Mouse (Mus musculus) hindlimb bud, embryonic 11.5 days (tissue): ENCODE measurements at regions not wholly inside any gene's neighbourhood (a gene's known extent, or its start where the extent isn't known, plus 50 kb on each side); places are given as distances from the start of the nearest gene placed in this dataset.
A peak's percentile ranks its signal among the peaks of the same experiment; 100 is the strongest.

Experiments
- DNase-seq: peaks from one replicate; pipeline ENCODE4 v3.0.0-alpha.2; 2012; ENCODE audit warnings: low read depth, low spot score; ENCODE audit errors: extremely low spot score

DNA sequence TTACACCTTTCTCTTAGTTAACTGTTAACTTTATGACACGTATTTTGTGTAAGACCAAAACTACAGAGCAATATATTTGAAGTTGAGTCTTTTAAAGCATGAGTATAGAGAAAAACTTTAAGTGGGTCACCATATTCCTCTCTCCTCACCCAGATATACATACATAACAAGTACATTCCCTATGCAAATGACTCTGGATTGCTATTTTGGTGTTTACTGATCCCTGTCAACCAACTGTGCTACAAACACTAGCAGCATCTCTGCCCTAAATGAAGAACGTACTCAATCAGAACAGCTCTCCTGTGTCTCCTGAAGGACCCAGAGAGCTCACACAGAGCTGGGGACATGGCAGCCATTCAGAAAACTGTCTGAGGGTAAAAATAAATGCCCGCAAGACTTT is 363.4 kb upstream of the Rack1 start:
- DNase-seq = no peak

- DNase-seq = no peak
These were observed 368.8 kb upstream of the Rack1 start for GRCm38 (mm10) chr11:48431316-48431715.

GRCm38 (mm10) chr11:48427423-48427822 is 372.7 kb upstream of the Rack1 start:
- DNase-seq = no peak

DNA sequence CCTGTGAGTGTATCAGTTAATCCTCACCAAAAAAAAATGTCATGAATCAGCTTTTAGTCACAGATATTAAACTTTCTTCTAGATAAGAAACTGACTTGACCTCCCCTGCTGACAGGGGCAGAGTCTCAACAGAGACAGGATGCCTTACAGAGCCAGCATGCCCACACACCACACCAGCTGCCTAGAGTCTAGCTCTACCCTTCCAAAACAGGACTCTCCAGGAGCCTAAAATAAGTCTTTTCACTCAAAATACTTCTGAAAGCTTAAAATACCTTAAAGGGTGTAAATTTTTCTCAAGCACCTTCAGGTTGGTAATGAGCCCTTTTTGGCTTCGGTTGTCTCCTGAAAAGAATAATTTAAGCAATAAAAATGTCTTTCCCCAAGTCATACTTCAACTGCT is 373.7 kb upstream of the Rack1 start:
- no peak for DNase-seq

GRCm38 (mm10) chr11:48418066-48418756 is 381.9 kb upstream of the Rack1 start:
- no peak for DNase-seq

DNA sequence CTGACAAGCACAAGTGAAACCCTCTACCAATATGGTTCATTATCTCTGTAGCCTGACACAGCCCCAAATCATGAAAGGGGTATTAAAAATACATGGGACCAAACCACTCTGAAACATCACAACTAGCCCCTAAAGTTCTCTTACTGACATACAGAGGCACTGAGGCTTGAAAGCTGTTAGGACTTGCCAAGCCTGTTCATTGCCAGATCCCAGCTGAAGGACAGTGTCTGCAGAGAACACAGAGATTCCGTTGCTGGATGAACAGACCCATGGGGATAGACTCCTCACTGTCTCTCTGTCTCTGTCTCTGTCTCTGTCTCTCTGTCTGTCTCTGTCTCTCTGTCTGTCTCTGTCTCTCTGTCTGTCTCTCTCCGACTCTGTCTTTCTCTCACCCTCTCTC is 382.5 kb upstream of the Rack1 start:
- DNase-seq = no peak

DNA sequence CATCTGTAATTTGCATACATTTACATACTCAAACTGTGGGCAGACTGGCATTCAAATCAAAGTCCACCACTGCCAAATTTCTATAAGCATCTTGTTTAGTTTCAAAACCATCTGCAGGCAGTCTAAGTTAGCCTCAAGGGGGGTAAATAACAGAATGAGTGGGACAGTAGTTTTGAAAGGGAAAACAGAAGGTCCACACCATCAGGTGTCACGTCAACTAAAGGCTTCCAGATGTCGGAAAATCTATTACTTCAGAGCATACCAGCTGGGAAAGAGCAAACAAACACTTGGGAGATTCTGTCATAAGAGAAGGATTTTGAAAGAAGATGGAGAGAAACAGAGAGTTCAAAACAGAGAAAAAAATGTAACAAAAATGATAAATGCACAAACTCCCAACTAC is 402.1 kb upstream of the Rack1 start:
- no peak for DNase-seq

- no peak for DNase-seq
These were observed 392.7 kb upstream of the Sgcd start for GRCm38 (mm10) chr11:48381489-48381888.

DNA sequence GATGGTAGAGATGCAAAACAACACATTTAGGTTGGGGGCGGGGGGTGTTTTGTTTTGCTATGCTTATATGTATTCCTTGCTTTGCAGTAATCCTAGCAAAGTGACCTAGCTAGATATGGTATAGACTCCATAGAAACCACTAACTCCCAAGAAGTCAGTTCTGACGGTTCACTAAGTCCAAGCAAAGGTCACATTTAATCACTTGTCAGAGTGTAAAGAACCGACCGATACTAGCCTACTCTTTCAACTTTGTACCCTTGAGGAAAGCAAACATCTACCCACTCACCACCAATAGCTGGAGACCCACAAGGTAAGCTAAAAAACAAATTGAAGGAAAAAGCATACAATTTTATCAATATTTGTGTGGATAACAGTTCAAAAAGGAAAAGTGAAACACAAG is 389.3 kb upstream of the Sgcd start:
- no peak for DNase-seq

GRCm38 (mm10) chr11:48377269-48377668 is 388.5 kb upstream of the Sgcd start:
- no peak for DNase-seq

- DNase-seq = no peak
These were observed 362.7 kb upstream of the Sgcd start for GRCm38 (mm10) chr11:48351349-48352023.

DNA sequence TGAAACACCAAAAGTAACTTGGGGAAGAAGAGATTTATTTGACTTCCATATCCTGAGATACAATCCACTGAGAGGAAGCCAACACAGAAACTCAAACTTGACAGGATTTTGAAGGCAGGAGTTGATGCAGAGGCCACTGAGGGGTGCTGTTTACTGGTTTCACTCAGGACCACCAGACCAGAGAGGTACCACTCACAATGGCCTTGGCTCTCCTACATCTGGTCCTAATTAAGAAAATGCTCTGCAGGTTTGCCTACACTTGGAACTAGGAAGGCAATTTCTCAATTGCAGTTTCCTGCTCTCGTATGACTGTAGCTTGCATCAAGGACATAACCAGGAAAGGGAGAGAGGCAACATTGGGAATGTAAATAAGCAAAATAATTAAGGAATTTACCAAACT is 325.7 kb upstream of the Sgcd start:
- peak; percentile 66 for DNase-seq

DNA sequence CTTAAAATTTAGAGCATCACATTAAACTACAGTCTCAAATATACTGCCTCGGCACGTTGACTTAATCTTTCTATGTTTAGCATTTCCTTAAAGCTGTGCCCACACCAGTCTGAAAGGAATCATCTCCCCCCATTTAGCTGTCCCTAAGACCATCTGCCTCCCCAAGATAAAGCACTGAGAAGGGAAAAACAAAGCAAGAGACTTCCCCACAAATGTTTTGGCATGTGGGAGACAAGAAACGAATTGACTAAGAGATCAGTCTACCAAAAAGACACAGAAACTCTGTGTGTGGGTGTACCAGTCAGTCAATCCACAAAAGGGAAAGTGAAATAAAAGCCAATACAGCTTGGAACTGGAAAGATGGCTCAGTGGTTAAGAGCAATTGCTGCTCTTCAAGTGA is 306.6 kb upstream of the Sgcd start:
- DNase-seq = no peak

- no peak for DNase-seq
These were observed 273.7 kb upstream of the Sgcd start for GRCm38 (mm10) chr11:48262492-48262891.

DNA sequence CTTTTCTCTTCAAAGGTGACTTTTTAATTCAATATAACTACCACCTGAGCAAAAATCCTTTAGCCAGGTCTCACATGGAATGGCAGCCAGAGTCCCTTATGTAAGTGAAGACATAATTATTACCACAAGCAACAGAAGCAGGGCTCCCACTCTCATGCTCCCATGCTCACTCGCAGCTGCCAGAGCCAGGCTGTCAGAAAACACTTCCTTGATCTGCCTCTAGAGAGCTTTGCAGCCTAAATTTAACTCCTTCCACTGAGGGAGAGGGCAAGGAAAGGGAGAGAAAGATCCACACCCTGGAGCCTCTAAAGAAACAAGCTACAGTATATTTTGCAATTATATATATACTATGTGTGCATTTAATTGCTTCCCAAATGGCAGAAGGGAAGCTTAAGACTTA is 272.3 kb upstream of the Sgcd start:
- no peak for DNase-seq

DNA sequence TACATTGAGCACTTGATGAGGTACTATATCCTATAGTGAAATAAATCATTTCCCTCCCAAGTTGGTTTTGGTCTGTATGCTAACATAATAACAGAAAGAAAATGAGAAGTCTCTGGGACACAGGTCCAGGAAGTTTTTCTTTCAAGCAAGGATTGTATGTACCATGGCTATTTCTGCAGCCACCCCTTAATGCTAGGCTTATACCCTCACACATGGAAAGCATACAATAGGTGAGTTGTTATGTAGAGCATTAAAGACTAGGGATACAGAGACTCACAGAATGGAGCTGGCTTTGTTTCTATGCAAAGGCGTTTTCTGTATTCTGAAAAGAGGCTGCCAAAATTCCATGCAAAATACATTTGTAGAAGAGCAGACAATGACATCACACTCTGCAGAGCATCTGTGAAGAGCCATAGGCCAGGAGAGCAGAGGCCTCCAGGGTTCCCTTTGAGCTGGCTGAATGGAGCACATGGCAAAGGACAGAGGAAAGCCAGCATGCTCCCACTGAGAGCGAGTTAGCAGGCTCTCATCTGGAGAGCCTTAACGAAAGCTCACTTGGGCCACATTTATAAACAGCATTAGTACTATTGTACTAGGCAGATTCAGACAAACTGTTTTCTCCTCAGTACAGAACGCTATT is 262.0 kb upstream of the Sgcd start:
- no peak for DNase-seq

- no peak for DNase-seq
These were observed 260.5 kb upstream of the Sgcd start for GRCm38 (mm10) chr11:48249315-48249714.

GRCm38 (mm10) chr11:48221156-48221555 is 232.4 kb upstream of the Sgcd start:
- no peak for DNase-seq

DNA sequence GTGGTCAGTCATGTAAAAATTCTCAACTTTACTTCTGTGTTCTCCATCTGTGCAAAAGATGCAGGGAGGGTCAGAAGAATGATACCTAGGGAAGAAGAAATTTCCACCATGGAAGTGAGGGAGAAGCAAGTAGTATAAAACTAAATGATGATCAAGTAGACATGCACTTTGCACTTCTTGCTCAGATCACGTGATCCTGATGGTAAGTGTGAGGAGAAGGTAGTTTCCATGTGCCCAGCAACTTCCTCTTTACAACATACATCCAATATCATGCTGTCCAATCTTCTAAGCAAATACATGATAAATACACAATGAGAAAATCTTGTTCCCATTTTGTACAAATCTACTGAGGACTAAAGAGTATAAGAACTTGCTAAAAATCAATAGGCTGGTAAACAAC is 230.4 kb upstream of the Sgcd start:
- no peak for DNase-seq

DNA sequence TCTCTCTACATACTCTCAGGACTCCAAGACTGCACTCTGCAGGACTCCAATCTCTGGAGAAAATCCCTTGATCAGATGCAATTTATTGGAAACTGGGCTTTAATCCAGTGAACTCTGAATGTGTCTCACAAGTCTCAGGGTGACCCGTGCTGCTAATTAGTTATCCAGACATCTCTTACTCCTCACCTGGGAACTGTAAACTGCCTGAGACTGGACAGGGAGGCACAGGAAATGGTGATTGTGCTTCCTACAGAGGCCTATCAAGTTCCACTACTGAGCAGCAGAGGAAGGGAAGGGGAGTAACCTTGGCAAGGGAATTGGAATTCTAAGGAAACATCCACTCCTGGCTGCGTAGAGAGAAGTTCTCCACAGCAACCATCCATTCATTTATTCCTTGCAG is 228.0 kb upstream of the Sgcd start:
- DNase-seq = no peak

- no peak for DNase-seq
These were observed 197.8 kb upstream of the Sgcd start for GRCm38 (mm10) chr11:48186604-48187003.

DNA sequence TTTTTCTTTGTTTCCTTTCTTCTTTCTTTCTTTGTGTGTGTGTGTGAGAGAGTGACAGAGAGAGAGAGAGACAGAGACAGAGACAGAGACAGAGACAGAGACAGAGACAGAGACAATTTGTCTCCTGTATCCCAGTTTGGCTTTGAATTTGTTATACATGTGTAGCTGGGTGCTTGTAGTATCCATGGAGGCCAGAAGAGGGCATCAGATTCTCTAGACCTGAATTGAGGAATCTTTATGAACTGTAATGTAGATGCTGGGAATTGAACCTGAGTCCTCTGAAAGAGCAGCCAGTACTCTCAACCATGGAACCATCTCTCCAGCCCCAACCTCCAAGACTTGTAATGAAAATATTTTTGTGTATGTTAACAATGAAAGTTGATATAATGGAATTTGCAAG is 190.2 kb upstream of the Sgcd start:
- DNase-seq = no peak
